Mouse (Mus musculus): Measurements from ENCODE around the gene Theg. TPM values are rescaled to one million over a fixed set of nuclear protein-coding genes. Genes with fewer than 3 reads are reported as not detected.
A peak's percentile ranks its signal among the peaks of the same experiment; 100 is the strongest.

The Theg gene
- total RNA-seq, 2 experiments from 2014 or later: not detected

GRCm38 (mm10) chr10:79541522-79541921 lies 45.6 kb downstream of the Theg start:
- no peak for ATAC-seq (replicated peaks; ENCODE audit: low FRiP score, low TSS enrichment, poor library complexity, severe bottlenecking)

DNA sequence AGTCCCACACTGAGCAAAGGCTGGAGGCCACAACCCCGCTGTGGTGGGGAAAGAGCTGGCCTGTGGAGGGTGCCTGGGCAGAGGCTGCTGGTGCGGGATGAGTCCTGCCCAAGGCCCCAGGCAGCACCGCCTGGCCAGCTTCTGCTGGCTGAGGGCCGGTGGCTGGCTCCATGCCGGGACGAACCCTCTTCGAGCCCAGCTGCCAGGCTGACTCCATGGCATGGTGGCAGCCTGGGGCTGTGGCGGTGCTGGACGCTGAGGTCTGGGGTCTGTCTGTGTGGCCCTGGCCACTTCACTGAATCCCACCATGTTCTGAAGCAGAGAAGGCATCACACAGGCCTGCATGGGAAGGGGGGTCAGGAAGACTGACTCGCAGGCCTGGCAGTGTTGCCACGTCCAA lies 46.4 kb downstream of the Theg start:
- ATAC-seq (replicated peaks; ENCODE audit: low FRiP score, low TSS enrichment, poor library complexity, severe bottlenecking): no peak

DNA sequence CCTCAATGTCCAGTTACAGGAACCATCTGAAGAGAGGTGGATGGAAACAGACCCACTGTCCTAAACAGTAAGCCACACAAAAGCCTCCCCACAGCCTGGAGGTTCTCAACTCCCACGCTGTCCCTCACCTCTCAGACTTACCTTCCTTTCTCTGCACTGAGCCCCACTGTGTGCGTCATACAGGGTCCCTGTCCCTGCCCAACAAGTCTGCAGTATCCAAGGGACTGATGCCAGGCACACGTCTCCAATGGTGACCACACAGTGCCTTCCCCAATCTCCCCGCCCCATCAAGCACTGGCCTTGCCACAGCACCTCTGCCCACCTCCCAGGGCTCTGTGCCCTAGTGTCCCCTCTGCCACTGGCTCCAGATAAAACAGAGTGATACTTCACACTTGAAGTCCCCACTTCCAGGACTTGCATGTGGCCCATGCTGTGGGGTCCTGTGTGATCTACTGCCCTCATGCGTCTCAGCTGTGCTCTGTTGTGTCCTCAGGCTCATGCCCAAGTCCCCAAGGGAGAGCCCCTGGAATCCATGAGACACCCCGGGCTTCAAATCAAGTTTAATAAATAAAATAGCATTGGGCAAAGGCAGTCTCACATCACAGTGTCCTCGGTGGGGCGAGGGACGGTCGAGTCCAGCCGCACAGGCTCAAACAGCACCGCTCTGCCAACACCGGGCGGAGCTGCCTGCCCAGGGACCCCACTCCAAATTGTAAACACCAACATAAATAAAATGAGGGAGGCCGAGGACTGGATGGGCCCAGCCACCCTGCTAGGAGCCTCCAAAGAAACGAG lies 47.2 kb downstream of the Theg start:
- no peak for ATAC-seq (replicated peaks; ENCODE audit: low FRiP score, low TSS enrichment, poor library complexity, severe bottlenecking)

DNA sequence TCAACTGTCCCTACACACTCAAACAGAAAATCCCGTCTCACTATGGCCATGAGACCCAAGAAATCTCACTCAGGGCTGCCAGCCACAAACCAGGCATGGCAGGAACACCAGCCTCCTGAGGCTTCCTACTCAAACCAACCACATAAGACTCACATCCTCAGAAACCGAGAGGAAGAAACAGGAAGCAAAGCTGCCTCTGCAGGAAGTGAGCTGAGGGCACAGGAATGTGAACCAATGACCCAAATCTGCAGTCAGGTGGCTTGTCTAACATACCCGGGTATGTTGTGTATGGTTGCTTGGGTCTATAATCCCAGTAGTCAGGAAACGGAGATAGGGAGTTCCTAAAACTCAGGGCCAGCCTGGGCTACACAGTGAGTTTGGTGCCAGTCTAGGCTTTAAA lies 48.3 kb downstream of the Theg start:
- ATAC-seq (replicated peaks; ENCODE audit: low FRiP score, low TSS enrichment, poor library complexity, severe bottlenecking): no peak

DNA sequence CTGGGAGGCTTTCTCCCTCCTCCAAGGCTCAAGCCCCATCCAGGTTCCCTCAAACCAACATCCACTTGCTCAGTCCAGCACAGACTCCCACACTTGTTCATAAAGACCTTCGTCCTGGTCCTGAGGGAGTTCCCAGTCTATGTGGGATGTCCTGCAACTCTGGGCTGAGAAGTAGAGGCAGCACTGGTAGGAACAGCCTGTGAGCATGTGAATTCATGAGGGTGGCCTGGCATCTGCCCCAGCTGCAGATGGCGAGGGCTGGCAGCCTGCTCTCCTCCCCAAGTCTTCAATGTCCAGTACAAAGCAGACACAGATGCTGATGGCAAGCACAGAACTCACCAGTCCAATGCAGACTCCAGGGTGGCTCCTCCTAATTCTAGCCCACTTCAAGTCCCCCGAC lies 48.8 kb downstream of the Theg start:
- ATAC-seq (replicated peaks; ENCODE audit: low FRiP score, low TSS enrichment, poor library complexity, severe bottlenecking): no peak

GRCm38 (mm10) chr10:79537781-79538180 lies 49.4 kb downstream of the Theg start:
- ATAC-seq (replicated peaks; ENCODE audit: low FRiP score, low TSS enrichment, poor library complexity, severe bottlenecking): no peak

- ATAC-seq (replicated peaks; ENCODE audit: low FRiP score, low TSS enrichment, poor library complexity, severe bottlenecking): no peak
Measured at GRCm38 (mm10) chr10:79537271-79537670, 49.9 kb downstream of the Theg start.

DNA sequence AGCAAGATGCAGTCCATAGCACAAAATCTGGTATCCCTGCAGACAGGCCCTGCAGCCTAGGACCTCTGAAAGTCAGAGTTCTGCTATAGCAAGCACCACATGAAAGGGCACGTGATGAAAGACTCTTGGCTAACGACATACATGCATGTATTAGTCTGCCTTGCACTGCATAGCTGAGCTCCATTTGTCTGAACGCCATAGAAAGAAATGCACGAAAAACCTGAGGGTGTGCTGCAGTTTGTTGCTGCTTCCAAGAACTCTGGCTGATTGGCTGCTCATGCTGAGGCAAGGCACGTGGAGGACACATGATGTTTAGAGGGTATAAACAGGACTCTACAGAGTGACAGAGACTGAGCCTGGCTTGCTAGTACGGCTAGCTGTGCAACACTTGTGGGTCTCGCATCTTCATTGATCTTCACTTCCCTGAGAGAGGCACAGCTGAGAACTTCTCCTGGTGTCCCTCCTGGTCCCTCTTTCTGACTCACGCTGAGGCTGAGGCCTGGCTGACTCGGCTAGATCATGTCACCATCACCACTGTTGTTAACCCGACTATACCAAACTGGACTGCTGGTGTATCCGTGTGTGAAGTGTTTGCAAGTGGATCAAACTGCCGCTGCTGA lies 50.6 kb downstream of the Theg start:
- ATAC-seq (replicated peaks; ENCODE audit: low FRiP score, low TSS enrichment, poor library complexity, severe bottlenecking): no peak

GRCm38 (mm10) chr10:79535431-79535830 lies 51.7 kb downstream of the Theg start:
- no peak for ATAC-seq (replicated peaks; ENCODE audit: low FRiP score, low TSS enrichment, poor library complexity, severe bottlenecking)

DNA sequence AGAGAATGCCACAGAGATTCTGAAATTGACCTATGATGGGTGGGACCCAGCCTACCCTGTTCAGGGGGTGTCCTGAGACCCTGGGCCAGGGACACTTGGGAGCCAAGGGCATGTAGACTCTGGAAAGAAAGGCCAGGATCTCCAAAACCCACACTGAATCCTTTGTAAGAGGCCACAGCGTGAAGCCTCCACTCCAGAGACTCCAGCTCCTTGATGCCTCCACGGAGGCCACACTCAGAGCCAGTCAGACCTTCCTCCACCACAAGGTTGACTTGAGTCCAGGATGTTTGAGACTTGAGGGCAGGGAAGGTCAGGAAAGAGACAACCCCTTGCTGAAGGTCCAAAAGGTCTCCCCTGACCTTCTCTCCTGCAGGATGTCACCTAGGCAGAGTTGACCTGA lies 52.7 kb downstream of the Theg start:
- no peak for ATAC-seq (replicated peaks; ENCODE audit: low FRiP score, low TSS enrichment, poor library complexity, severe bottlenecking)

DNA sequence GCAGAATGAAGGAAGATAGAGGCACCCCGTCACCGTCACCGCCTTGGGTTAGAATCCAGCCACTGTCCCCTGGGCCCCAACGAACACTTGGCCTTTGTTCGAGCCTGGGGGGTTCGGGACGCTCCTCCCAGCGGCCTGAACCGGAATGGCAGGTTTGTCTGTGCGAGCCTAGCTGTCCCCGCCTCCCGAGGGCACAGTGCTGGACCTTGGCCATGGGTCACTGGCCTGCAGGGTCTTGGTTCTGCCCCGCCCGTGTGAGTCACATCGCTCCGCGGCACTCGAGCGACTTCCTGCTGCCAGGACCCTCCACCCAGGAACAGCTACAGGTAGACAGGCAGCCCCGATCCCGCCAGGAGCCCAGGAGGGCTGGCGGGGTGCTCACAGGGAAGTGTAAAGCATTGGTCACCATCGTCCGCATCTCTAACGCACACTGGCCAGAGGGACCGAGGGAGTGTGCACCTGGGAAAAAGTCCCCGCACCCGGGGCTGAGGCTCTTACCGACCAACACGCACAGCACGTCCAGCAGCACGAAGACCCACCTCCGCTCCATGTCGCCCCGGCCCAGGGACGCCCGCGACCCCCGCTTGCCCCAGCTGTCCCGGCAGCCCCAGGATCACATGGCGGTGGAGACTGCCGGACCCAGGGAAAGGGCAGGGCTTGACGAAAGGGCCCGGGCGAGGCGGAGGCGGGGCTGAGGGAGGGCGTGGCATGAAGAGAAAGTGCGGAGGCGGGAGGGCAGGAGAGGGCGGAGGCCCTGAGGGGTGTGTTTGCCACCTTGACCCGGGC lies 53.8 kb downstream of the Theg start, which contains the start of gene Plpp2:
Gene Plpp2 (minus strand): TSS at position 671 of the 786 bp plus-strand sequence.
- ATAC-seq (replicated peaks; ENCODE audit: low FRiP score, low TSS enrichment, poor library complexity, severe bottlenecking): peak; percentile 88

GRCm38 (mm10) chr10:79532678-79533077 lies 54.5 kb downstream of the Theg start:
- no peak for ATAC-seq (replicated peaks; ENCODE audit: low FRiP score, low TSS enrichment, poor library complexity, severe bottlenecking)

DNA sequence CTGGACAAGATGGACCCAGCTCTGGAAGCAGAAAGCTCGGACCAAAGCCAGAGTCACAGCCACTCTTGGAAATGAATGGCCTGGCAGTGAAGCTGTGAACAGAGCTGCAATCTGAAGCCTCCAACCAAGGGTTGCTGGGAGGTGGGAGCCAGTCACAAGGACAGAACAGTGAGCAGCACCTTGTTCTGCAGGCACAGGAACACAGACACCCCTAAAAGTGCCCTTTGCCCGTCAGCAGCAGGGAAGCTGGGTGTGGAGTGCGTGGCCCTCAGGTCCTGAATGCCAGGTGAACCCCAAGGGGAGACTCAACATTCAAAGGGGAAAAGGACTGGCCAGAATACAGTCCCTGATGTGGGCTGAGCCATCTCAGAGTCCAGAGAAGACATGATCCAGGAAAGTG lies 55.5 kb downstream of the Theg start:
- ATAC-seq (replicated peaks; ENCODE audit: low FRiP score, low TSS enrichment, poor library complexity, severe bottlenecking): no peak

DNA sequence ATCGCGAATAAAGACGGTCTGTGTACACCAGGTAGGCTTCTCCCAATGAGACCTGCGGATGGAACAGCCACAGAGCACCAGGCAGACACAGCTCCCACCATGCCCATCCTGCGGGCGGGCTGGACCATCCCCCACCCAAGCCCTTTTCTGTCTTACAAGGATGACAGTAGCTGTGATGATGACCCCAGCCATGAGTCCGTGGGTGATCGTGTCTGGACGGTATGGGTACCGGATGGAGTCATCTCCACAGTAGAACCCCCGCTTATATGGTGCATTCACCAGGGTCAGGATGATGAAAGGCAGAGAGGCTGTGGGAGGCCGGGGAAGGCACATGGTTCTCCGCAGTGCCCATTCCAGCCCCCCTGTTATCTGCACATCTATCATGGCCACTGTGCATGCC lies 56.4 kb downstream of the Theg start:
- no peak for ATAC-seq (replicated peaks; ENCODE audit: low FRiP score, low TSS enrichment, poor library complexity, severe bottlenecking)

DNA sequence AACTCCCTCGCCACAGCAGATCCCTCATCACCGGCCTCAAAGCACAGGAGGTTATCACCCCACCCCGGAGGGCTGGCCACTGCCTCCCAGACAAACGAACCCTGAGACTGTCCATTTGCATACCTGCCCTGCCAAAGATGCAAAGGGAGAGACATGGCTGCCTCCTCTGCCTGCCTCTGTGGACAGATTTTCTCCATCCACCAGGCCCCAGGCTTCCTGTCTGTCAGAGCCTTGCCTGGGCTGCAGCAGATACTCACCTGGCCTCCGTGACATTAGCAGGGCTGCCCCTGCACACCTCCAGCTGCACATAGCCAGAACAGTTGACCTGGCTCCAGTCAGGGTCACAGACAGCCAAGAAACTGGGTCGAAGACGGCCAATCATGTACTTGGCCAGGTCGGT lies 56.9 kb downstream of the Theg start:
- ATAC-seq (replicated peaks; ENCODE audit: low FRiP score, low TSS enrichment, poor library complexity, severe bottlenecking): no peak

- ATAC-seq (replicated peaks; ENCODE audit: low FRiP score, low TSS enrichment, poor library complexity, severe bottlenecking): no peak
Measured at GRCm38 (mm10) chr10:79528081-79528480, 59.0 kb downstream of the Theg start.

GRCm38 (mm10) chr10:79527453-79527845 lies 59.7 kb downstream of the Theg start:
- no peak for ATAC-seq (replicated peaks; ENCODE audit: low FRiP score, low TSS enrichment, poor library complexity, severe bottlenecking)

GRCm38 (mm10) chr10:79526661-79527452 lies 60.3 kb downstream of the Theg start:
- no peak for ATAC-seq (replicated peaks; ENCODE audit: low FRiP score, low TSS enrichment, poor library complexity, severe bottlenecking)

Measured in megakaryocyte-erythroid progenitor cell, adult 5-6 weeks (primary cell).